Mouse (Mus musculus): Measurements from ENCODE around the gene Actl10. TPM values are rescaled to one million over a fixed set of nuclear protein-coding genes. Genes with fewer than 3 reads are reported as not detected.

The Actl10 gene
- total RNA-seq, 2 experiments from 2014 or later, result not detected

Other genes with a start within 250 kb of the Actl10 start
- gene Bpifb9b, start 244.5 kb upstream of the Actl10 start, total RNA-seq (2014; fragmentation: Nextera tagmentation), result not detected in 2 replicates
- not detected in 2 replicates for gene Bpifb9b, start 244.5 kb upstream of the Actl10 start, total RNA-seq (2017)
- gene Cdk5rap1, start 178.8 kb upstream of the Actl10 start, total RNA-seq (2014; fragmentation: Nextera tagmentation), result 18.8 and 27.3 TPM in 2 replicates
- 22.9 and 27.9 TPM in 2 replicates for gene Cdk5rap1, start 178.8 kb upstream of the Actl10 start, total RNA-seq (2017)
- gene Snta1, start 143.7 kb upstream of the Actl10 start, total RNA-seq (2014; fragmentation: Nextera tagmentation), result 0.27 and 1.5 TPM in 2 replicates
- gene Snta1, start 143.7 kb upstream of the Actl10 start, total RNA-seq (2017), result 0.76 TPM in 1 of 2 replicates, not detected in the other
- gene Cbfa2t2, start 115.3 kb upstream of the Actl10 start, total RNA-seq (2014; fragmentation: Nextera tagmentation), result 17.0 and 20.8 TPM in 2 replicates
- 10.4 and 18.8 TPM in 2 replicates for gene Cbfa2t2, start 115.3 kb upstream of the Actl10 start, total RNA-seq (2017)
- gene 1700003F12Rik, start 4.7 kb upstream of the Actl10 start, total RNA-seq (2014; fragmentation: Nextera tagmentation), result not detected in 2 replicates
- gene 1700003F12Rik, start 4.7 kb upstream of the Actl10 start, total RNA-seq (2017), result not detected in 2 replicates
- 3.1 and 6.1 TPM in 2 replicates for gene Necab3, start 7.1 kb downstream of the Actl10 start, total RNA-seq (2014; fragmentation: Nextera tagmentation)
- 0.09 and 1.8 TPM in 2 replicates for gene Necab3, start 7.1 kb downstream of the Actl10 start, total RNA-seq (2017)
- gene E2f1, start 18.1 kb downstream of the Actl10 start, total RNA-seq (2014; fragmentation: Nextera tagmentation), result 25.3 and 26.1 TPM in 2 replicates
- 7.0 and 7.8 TPM in 2 replicates for gene E2f1, start 18.1 kb downstream of the Actl10 start, total RNA-seq (2017)
- gene Pxmp4, start 51.9 kb downstream of the Actl10 start, total RNA-seq (2014; fragmentation: Nextera tagmentation), result 17.3 and 18.1 TPM in 2 replicates
- gene Pxmp4, start 51.9 kb downstream of the Actl10 start, total RNA-seq (2017), result 9.1 and 12.4 TPM in 2 replicates
- gene Zfp341, start 61.5 kb downstream of the Actl10 start, total RNA-seq (2014; fragmentation: Nextera tagmentation), result 5.1 and 7.1 TPM in 2 replicates
- gene Zfp341, start 61.5 kb downstream of the Actl10 start, total RNA-seq (2017), result 0.30 and 1.1 TPM in 2 replicates
- gene 4930519P11Rik, start 61.7 kb downstream of the Actl10 start, total RNA-seq (2014; fragmentation: Nextera tagmentation), result not detected in 2 replicates
- gene 4930519P11Rik, start 61.7 kb downstream of the Actl10 start, total RNA-seq (2017), result not detected in 2 replicates
- gene Chmp4b, start 99.9 kb downstream of the Actl10 start, total RNA-seq (2014; fragmentation: Nextera tagmentation), result 79.5 and 118 TPM in 2 replicates
- 95.1 and 99.0 TPM in 2 replicates for gene Chmp4b, start 99.9 kb downstream of the Actl10 start, total RNA-seq (2017)
- not detected in 2 replicates for gene Gm14214, start 218.3 kb downstream of the Actl10 start, total RNA-seq (2014; fragmentation: Nextera tagmentation)
- gene Gm14214, start 218.3 kb downstream of the Actl10 start, total RNA-seq (2017), result not detected in 2 replicates
- 153 and 167 TPM in 2 replicates for gene Raly, start 239.3 kb downstream of the Actl10 start, total RNA-seq (2014; fragmentation: Nextera tagmentation)
- 152 and 190 TPM in 2 replicates for gene Raly, start 239.3 kb downstream of the Actl10 start, total RNA-seq (2017)
- gene a, start 239.6 kb downstream of the Actl10 start, total RNA-seq (2014; fragmentation: Nextera tagmentation), result not detected in 2 replicates
- gene a, start 239.6 kb downstream of the Actl10 start, total RNA-seq (2017), result not detected in 2 replicates

Data from megakaryocyte-erythroid progenitor cell, adult 5-6 weeks (primary cell).